Mouse (Mus musculus): ENCODE data around the gene Adad1. TPM values are rescaled to one million over a fixed set of nuclear protein-coding genes. Genes with fewer than 3 reads are reported as not detected.

Gene Adad1
- not detected for polyA plus RNA-seq (2017; shearing (Covaris generic))

GRCm38 (mm10) chr3:37063406-37063805 lies at the start of gene Adad1:
Gene Adad1 (plus strand): TSS chr3:37063527.

GRCm38 (mm10) chr3:37125655-37126054 lies 62.3 kb downstream of the Adad1 start, which contains the start of gene Il2:
Gene Il2 (minus strand): TSS chr3:37125959.

Other genes with a start within 250 kb of the Adad1 start
- 304 TPM for gene 4932438A13Rik, start 200.4 kb upstream of the Adad1 start, polyA plus RNA-seq (2017; shearing (Covaris generic))
- gene Il2, start 62.4 kb downstream of the Adad1 start, polyA plus RNA-seq (2017; shearing (Covaris generic)), result 0.87 TPM
- gene Il21, start 169.1 kb downstream of the Adad1 start, polyA plus RNA-seq (2017; shearing (Covaris generic)), result 11.6 TPM
- 7.5 TPM for gene Bbs12, start 249.0 kb downstream of the Adad1 start, polyA plus RNA-seq (2017; shearing (Covaris generic))
- gene Cetn4, start 249.2 kb downstream of the Adad1 start, polyA plus RNA-seq (2017; shearing (Covaris generic)), result 1.5 TPM

Measured in inflammation-experienced regulatory T-cells, adult 16 weeks (primary cell).